Mouse (Mus musculus) hindbrain, embryonic 13.5 days (tissue): ENCODE measurements at regions not wholly inside any gene's neighbourhood (a gene's known extent, or its start where the extent isn't known, plus 50 kb on each side); places are given as distances from the start of the nearest gene placed in this dataset.
"Not testable (repeated sequence)": the region's sequence is repeated elsewhere in the genome, so short reads cannot be mapped to it uniquely, and the experiment has no call there.

ENCODE experiments used
- ATAC-seq: fragments of 200-750 bp; cut with Nextera tagmentation; 2 replicates; pipeline ENCODE4 v1.8.0; 2017; ENCODE audit warnings: moderate TSS enrichment; ENCODE audit not compliant: low FRiP score
- H3K27ac ChIP-seq: fragments of 300-500 bp; sonication (generic); 2 replicates; pipeline ENCODE4 v1.5.1; 2015; ENCODE audit warnings: inconsistent platforms, mild to moderate bottlenecking, moderate library complexity
- H3K27me3 ChIP-seq: fragments of 300-500 bp; sonication (generic); 2 replicates; pipeline ENCODE4 v1.6.1; 2015; ENCODE audit warnings: mild to moderate bottlenecking, inconsistent platforms
- H3K36me3 ChIP-seq: fragments of 300-500 bp; sonication (generic); 2 replicates; pipeline ENCODE4 v1.6.1; 2015; ENCODE audit warnings: mild to moderate bottlenecking, inconsistent platforms
- H3K4me1 ChIP-seq: fragments of 300-500 bp; sonication (generic); replicated peaks from 2 replicates; pipeline ENCODE4 v1.6.1; 2015; ENCODE audit warnings: inconsistent platforms
- H3K4me2 ChIP-seq: fragments of 300-500 bp; sonication (generic); 2 replicates; pipeline ENCODE4 v1.6.1; 2015; ENCODE audit warnings: inconsistent platforms, mild to moderate bottlenecking, moderate library complexity
- H3K4me3 ChIP-seq: fragments of 300-500 bp; sonication (generic); 2 replicates; pipeline ENCODE4 v1.5.1; 2015; ENCODE audit warnings: mild to moderate bottlenecking, inconsistent platforms
- H3K9ac ChIP-seq: fragments of 300-500 bp; sonication (generic); 2 replicates; pipeline ENCODE4 v1.6.1; 2015; ENCODE audit warnings: mild to moderate bottlenecking, inconsistent platforms
- H3K9me3 ChIP-seq: fragments of 300-500 bp; sonication (generic); 2 replicates; pipeline ENCODE4 v1.6.1; 2016; ENCODE audit warnings: inconsistent platforms
- WGBS: fragments of 180-500 bp; shearing (Covaris S2); methylation state at CpG from one replicate; pipeline ENCODE4 v1.1.7; 2015; 5-methylcytosine and 5-hydroxymethylcytosine counted together

DNA sequence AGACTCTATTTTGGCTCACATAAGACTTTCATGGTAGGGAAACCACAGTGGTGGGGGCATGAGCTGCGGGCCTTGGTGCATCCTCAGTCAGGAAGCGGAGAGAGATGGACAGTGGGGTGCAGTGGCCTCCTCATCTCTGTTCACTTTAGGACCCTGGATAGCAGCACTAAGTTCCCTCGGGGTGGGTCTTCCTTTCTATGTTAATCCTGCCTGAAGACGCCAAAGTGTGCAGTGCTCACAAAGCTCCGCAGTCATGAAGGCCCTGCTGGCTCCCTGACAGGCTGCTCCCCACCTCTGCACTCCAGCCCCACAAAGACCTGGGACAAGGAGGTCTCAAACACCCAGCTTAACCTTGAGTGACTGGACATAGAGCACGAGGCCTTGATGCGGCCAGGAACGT is 56.8 kb downstream of the Sox1 start:
- no peak for ATAC-seq
- Histone ChIP-seq H3K27ac (no peak overlapping the region), H3K27me3 (peaks cover 23% of the 10 kb centered on the region), H3K4me3 (no peak overlapping the region), H3K4me2 (no peak overlapping the region), H3K36me3 (no peaks in the 10 kb centered on the region), H3K9me3 (no peaks in the 10 kb centered on the region), H3K9ac (no peak overlapping the region), H3K4me1 (no peaks in the 10 kb centered on the region)
- 75% methylated on average over 8 of the region's 8 CpGs for WGBS

GRCm38 (mm10) chr8:12455376-12455775 is 60.3 kb downstream of the Sox1 start:
- ATAC-seq, H3K27ac ChIP-seq, H3K9ac ChIP-seq, H3K36me3 ChIP-seq, H3K4me1 ChIP-seq, H3K4me2 ChIP-seq, H3K4me3 ChIP-seq, H3K9me3 ChIP-seq: not testable (repeated sequence)
- WGBS, result 94% methylated on average over 3 of the region's 3 CpGs
- H3K27me3 ChIP-seq, result peaks cover 18% of the 10 kb centered on the region

- Histone ChIP-seq H3K9me3 (no peaks in the 10 kb centered on the region), H3K4me1 (peaks cover 3% of the 10 kb centered on the region; the same call in 1 of the 2 replicates), H3K36me3 (no peaks in the 10 kb centered on the region), H3K27ac (no peak overlapping the region), H3K4me3 (no peak overlapping the region), H3K27me3 (peaks cover 14% of the 10 kb centered on the region), H3K9ac (no peak overlapping the region), H3K4me2 (no peak overlapping the region)
- ATAC-seq, result no peak
- WGBS, result 97% methylated on average over 1 of the region's 1 CpGs
These were observed 61.2 kb downstream of the Sox1 start for GRCm38 (mm10) chr8:12456326-12456725.

GRCm38 (mm10) chr8:12457015-12457414 is 61.9 kb downstream of the Sox1 start:
- peaks cover 18% of the 10 kb centered on the region for H3K27me3 ChIP-seq

GRCm38 (mm10) chr8:12466845-12467244 is 71.8 kb downstream of the Sox1 start:
- no peak overlapping the region for H3K4me2 ChIP-seq
- WGBS, result 84% methylated on average over 7 of the region's 7 CpGs
- no peak overlapping the region for H3K4me3 ChIP-seq
- no peaks in the 10 kb centered on the region for H3K36me3 ChIP-seq
- no peaks in the 10 kb centered on the region for H3K4me1 ChIP-seq
- peaks cover 26% of the 10 kb centered on the region for H3K27me3 ChIP-seq
- H3K9me3 ChIP-seq, result no peaks in the 10 kb centered on the region
- H3K27ac ChIP-seq, result no peak overlapping the region
- no peak overlapping the region for H3K9ac ChIP-seq
- ATAC-seq, result no peak

More at GRCm38 (mm10) chr8:12457015-12457414, 61.9 kb downstream of the Sox1 start:
- Histone ChIP-seq H3K4me3 (no peak overlapping the region), H3K4me2 (no peak overlapping the region), H3K4me1 (peaks cover 5% of the 10 kb centered on the region; the same call in 1 of the 2 replicates), H3K9me3 (no peaks in the 10 kb centered on the region), H3K36me3 (no peaks in the 10 kb centered on the region), H3K9ac (no peak overlapping the region), H3K27ac (no peak overlapping the region)
- ATAC-seq, result no peak
- 69% methylated on average over 7 of the region's 7 CpGs for whole genome bisulfite sequencing

GRCm38 (mm10) chr8:12467386-12468326 is 72.6 kb downstream of the Sox1 start:
- no peak overlapping the region for H3K4me2 ChIP-seq
- ATAC-seq, result no peak
- no peak overlapping the region for H3K27ac ChIP-seq
- no peaks in the 10 kb centered on the region for H3K4me1 ChIP-seq
- 77% methylated on average over 36 of the region's 36 CpGs for WGBS
- no peak overlapping the region for H3K9ac ChIP-seq
- H3K9me3 ChIP-seq, result no peaks in the 10 kb centered on the region
- H3K4me3 ChIP-seq, result no peak overlapping the region
- H3K27me3 ChIP-seq, result peaks cover 28% of the 10 kb centered on the region; the same call in 1 of the 2 replicates
- H3K36me3 ChIP-seq, result no peaks in the 10 kb centered on the region

GRCm38 (mm10) chr8:12477449-12478401 is 82.6 kb downstream of the Sox1 start:
- 7% methylated on average over 39 of the region's 39 CpGs for WGBS

GRCm38 (mm10) chr8:12481918-12482317 is 86.8 kb downstream of the Sox1 start:
- Histone ChIP-seq H3K27ac (peak overlapping the region; percentile 56), H3K9ac (no peak overlapping the region), H3K9me3 (no peaks in the 10 kb centered on the region), H3K4me3 (no peak overlapping the region), H3K27me3 (peaks cover 72% of the 10 kb centered on the region), H3K36me3 (no peaks in the 10 kb centered on the region), H3K4me2 (no peak overlapping the region), H3K4me1 (peaks cover 51% of the 10 kb centered on the region)
- ATAC-seq, result peak; percentile 46; the same call in 1 of the 2 replicates
- 13% methylated on average over 14 of the region's 14 CpGs for WGBS

More at GRCm38 (mm10) chr8:12477449-12478401, 82.6 kb downstream of the Sox1 start:
- Histone ChIP-seq H3K27ac (peak overlapping the region; percentile 60), H3K4me1 (peaks cover 34% of the 10 kb centered on the region), H3K4me3 (peak overlapping the region; percentile 36), H3K36me3 (no peaks in the 10 kb centered on the region), H3K9me3 (no peaks in the 10 kb centered on the region), H3K4me2 (peak overlapping the region; percentile 65), H3K9ac (peak overlapping the region; percentile 63), H3K27me3 (peaks cover 44% of the 10 kb centered on the region)
- ATAC-seq, result no peak

GRCm38 (mm10) chr8:12483551-12483950 is 88.5 kb downstream of the Sox1 start:
- Histone ChIP-seq H3K9me3 (no peaks in the 10 kb centered on the region), H3K27me3 (peaks cover 81% of the 10 kb centered on the region), H3K4me2 (no peak overlapping the region), H3K4me1 (peaks cover 42% of the 10 kb centered on the region), H3K4me3 (no peak overlapping the region), H3K36me3 (no peaks in the 10 kb centered on the region), H3K27ac (no peak overlapping the region), H3K9ac (no peak overlapping the region)
- ATAC-seq, result no peak
- 76% methylated on average over 3 of the region's 3 CpGs for WGBS

GRCm38 (mm10) chr8:12485326-12485725 is 87.5 kb upstream of the Spaca7 start:
- H3K4me1 ChIP-seq, result peaks cover 34% of the 10 kb centered on the region
- H3K27me3 ChIP-seq, result peaks cover 77% of the 10 kb centered on the region
- H3K4me3 ChIP-seq, result no peak overlapping the region
- 84% methylated on average over 7 of the region's 7 CpGs for WGBS
- no peaks in the 10 kb centered on the region for H3K36me3 ChIP-seq
- no peak for ATAC-seq
- H3K9me3 ChIP-seq, result no peaks in the 10 kb centered on the region
- H3K9ac ChIP-seq, result no peak overlapping the region
- 0 out of 2 replicates have a peak overlapping the region, but pooled peaks have one; percentile 63 for H3K27ac ChIP-seq
- H3K4me2 ChIP-seq, result no peak overlapping the region

- H3K27ac ChIP-seq, result peak overlapping the region; percentile 63
- no peaks in the 10 kb centered on the region for H3K36me3 ChIP-seq
- ATAC-seq, result peak; percentile 79
These were observed 86.3 kb upstream of the Spaca7 start for GRCm38 (mm10) chr8:12486331-12487061.

More at GRCm38 (mm10) chr8:12486331-12487061, 86.3 kb upstream of the Spaca7 start:
- 48% methylated on average over 22 of the region's 22 CpGs for WGBS
- no peak overlapping the region for H3K4me3 ChIP-seq
- no peaks in the 10 kb centered on the region for H3K9me3 ChIP-seq
- peaks cover 76% of the 10 kb centered on the region for H3K27me3 ChIP-seq
- H3K9ac ChIP-seq, result no peak overlapping the region
- peaks cover 33% of the 10 kb centered on the region for H3K4me1 ChIP-seq
- no peak overlapping the region for H3K4me2 ChIP-seq
